Mouse (Mus musculus) erythroblast, embryonic 14.5 days (primary cell): ENCODE results near the gene Vmn1r1. TPM values are rescaled to one million over a fixed set of nuclear protein-coding genes. Genes with fewer than 3 reads are reported as not detected.

ENCODE experiments used
- H3K27me3 ChIP-seq: 2 replicates; pipeline ENCODE4 v1.6.1; 2012; ENCODE audit warnings: inconsistent platforms; ENCODE audit not compliant: control insufficient read depth
- H3K36me3 ChIP-seq: 2 replicates; pipeline ENCODE4 v1.6.1; 2012; ENCODE audit warnings: mild to moderate bottlenecking, inconsistent platforms; ENCODE audit not compliant: control insufficient read depth
- H3K4me1 ChIP-seq: 2 replicates; pipeline ENCODE4 v1.6.1; 2012; ENCODE audit warnings: inconsistent platforms; ENCODE audit not compliant: control insufficient read depth
- H3K4me3 ChIP-seq: replicated peaks from 2 replicates; pipeline ENCODE3; 2012; ENCODE audit warnings: moderate library complexity, mild to moderate bottlenecking, inconsistent platforms
- H3K9me3 ChIP-seq: 2 replicates; pipeline ENCODE4 v1.6.1; 2012; ENCODE audit warnings: low read length, inconsistent platforms, mixed read lengths; ENCODE audit not compliant: control insufficient read depth
- GATA1 ChIP-seq: IDR thresholded peaks from 2 replicates; pipeline ENCODE4 v1.6.1; 2012; ENCODE audit warnings: low read length, inconsistent platforms, mixed read lengths
- TAL1 ChIP-seq: IDR thresholded peaks from 3 replicates; pipeline ENCODE4 v1.6.1; 2012; ENCODE audit warnings: low read length, inconsistent platforms, mixed read lengths
- polyA plus RNA-seq: library from polyadenylated mRNA; stranded (reverse); fragments of >175 nt; gene quantifications from 2 replicates; pipeline ENCODE4 v1.2.3, GENCODE M21; 2012

The Vmn1r1 gene
- polyA plus RNA-seq, 1 experiment, result not detected

GRCm38 (mm10) chr1:182105023-182105422 is 59.3 kb downstream of the Vmn1r1 start:
- H3K4me1 ChIP-seq, result no peaks in the 10 kb centered on the region
- no peak overlapping the region for H3K4me3 ChIP-seq
- H3K27me3 ChIP-seq, result no peaks in the 10 kb centered on the region
- no peaks in the 10 kb centered on the region for H3K36me3 ChIP-seq
- TF ChIP-seq TAL1, result no peak
- no peak for TF ChIP-seq GATA1
- H3K9me3 ChIP-seq, result no peaks in the 10 kb centered on the region

Other genes starting within 250 kb of the Vmn1r1 start
- gene Enah, start 144.5 kb downstream of the Vmn1r1 start, polyA plus RNA-seq, result 0.01 TPM in 1 of 2 replicates, not detected in the other
- gene Srp9, start 39.7 kb downstream of the Vmn1r1 start, polyA plus RNA-seq, result 2.3 and 2.7 TPM in 2 replicates
- gene Degs1, start 118.3 kb upstream of the Vmn1r1 start, polyA plus RNA-seq, result 2.5 and 4.8 TPM in 2 replicates
- 0.86 and 0.87 TPM in 2 replicates for gene Fbxo28, start 177.1 kb upstream of the Vmn1r1 start, polyA plus RNA-seq
- 0.09 and 0.10 TPM in 2 replicates for gene Trp53bp2, start 244.7 kb upstream of the Vmn1r1 start, polyA plus RNA-seq